Mouse (Mus musculus): Measurements from ENCODE around the gene Zdhhc7. TPM values are rescaled to one million over a fixed set of nuclear protein-coding genes. Genes with fewer than 3 reads are reported as not detected.

Zdhhc7 gene
- 32.1 and 35.3 TPM in 2 replicates for polyA plus RNA-seq (2015; fragmentation: Nextera tagmentation; extraction: Ambion mirVana)

DNA sequence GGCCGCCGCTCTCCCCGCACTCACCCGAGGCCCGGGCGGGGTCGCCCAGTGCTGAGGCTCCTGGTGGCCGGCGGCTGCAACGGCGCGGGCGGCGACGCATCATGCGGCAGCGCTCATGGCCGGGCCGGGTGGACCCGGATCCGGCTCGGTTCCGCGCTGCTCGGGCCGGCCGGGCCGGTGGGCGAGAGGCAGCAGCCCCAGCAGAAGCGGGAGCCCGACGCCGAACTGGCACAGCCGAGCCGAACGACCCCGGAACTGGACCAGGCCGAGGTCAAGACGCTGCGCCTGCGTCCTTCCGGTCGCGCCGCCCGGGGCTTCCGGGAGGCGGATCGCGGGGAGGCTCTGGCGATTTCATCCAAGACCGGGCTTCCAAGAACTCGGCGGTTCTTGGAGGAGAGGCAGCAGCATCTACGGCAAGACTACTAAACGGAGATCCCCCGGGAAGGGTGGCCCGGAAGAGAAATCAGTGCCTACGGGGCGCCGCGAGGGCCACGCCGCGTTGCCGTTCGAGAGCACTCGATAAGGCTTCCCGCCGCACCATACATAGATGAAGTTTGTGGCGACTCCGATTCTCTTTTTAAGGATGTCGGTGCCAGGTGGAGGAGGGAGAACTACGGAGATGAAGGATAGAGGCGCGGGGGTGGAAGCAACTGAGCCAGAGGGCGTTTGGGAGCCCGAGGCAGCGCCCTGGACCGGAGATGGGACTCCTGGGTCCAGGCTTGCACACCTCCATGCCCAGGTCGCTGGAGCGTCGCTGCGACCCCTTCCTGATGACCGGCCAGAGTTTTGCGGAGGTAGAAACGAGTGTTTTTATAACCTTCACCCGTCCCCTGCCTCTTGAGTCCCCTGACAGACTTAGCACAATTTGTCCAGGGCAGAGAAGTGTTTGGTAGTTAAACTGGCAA is at the start of gene Zdhhc7:
Gene Zdhhc7 (minus strand): TSS at position 415 of the 905 bp plus-strand sequence.
- WGBS: under 1% methylated on average over 88 of the region's 88 CpGs
- Histone ChIP-seq H3K27ac (peak within 1 kb of the TSS; percentile 92), H3K9ac (peak within 1 kb of the TSS; percentile 80), H3K4me1 (peaks cover 20% of the 10 kb centered on the region), H3K36me3 (0 out of 2 replicates have a peak, but pooled peaks cover 3% of the 10 kb centered on the region), H3K27me3 (replicated peaks) (no peaks in the 10 kb centered on the region), H3K4me3 (replicated peaks) (peak within 1 kb of the TSS; percentile 95), H3K4me2 (peak within 1 kb of the TSS; percentile 76), H3K9me3 (no peaks in the 10 kb centered on the region)
- ATAC-seq (ENCODE audit: insufficient read depth, low FRiP score, low read depth): peak; percentile 56

- no peak for ATAC-seq (ENCODE audit: insufficient read depth, low FRiP score, low read depth)
- no peaks in the 10 kb centered on the region for H3K9me3 ChIP-seq
- H3K4me3 ChIP-seq (replicated peaks): no peak overlapping the region
- 0 out of 2 replicates have a peak, but pooled peaks cover 6% of the 10 kb centered on the region for H3K4me1 ChIP-seq
- H3K27me3 ChIP-seq (replicated peaks): no peaks in the 10 kb centered on the region
- H3K9ac ChIP-seq: no peak overlapping the region
- WGBS: 45% methylated on average over 12 of the region's 12 CpGs
- H3K27ac ChIP-seq: no peak overlapping the region
- no peaks in the 10 kb centered on the region for H3K36me3 ChIP-seq
- no peak overlapping the region for H3K4me2 ChIP-seq
Measured at GRCm38 (mm10) chr8:120150028-120150427, 48.7 kb upstream of the Zdhhc7 start.

- Histone ChIP-seq H3K27me3 (replicated peaks) (no peaks in the 10 kb centered on the region), H3K27ac (no peak overlapping the region), H3K4me3 (replicated peaks) (no peak overlapping the region), H3K4me1 (no peaks in the 10 kb centered on the region), H3K36me3 (no peaks in the 10 kb centered on the region), H3K9me3 (no peaks in the 10 kb centered on the region), H3K4me2 (no peak overlapping the region), H3K9ac (no peak overlapping the region)
- no peak for ATAC-seq (ENCODE audit: insufficient read depth, low FRiP score, low read depth)
- WGBS: 80% methylated on average over 1 of the region's 1 CpGs
Measured at GRCm38 (mm10) chr8:120146051-120146450, 44.8 kb upstream of the Zdhhc7 start.

- ATAC-seq (ENCODE audit: insufficient read depth, low FRiP score, low read depth): no peak
- H3K9me3 ChIP-seq: no peaks in the 10 kb centered on the region
- 43% methylated on average over 12 of the region's 12 CpGs for WGBS
- no peaks in the 10 kb centered on the region for H3K36me3 ChIP-seq
- H3K27ac ChIP-seq: no peak overlapping the region
- no peak overlapping the region for H3K9ac ChIP-seq
- H3K4me1 ChIP-seq: no peaks in the 10 kb centered on the region
- no peaks in the 10 kb centered on the region for H3K27me3 ChIP-seq (replicated peaks)
- no peak overlapping the region for H3K4me3 ChIP-seq (replicated peaks)
- H3K4me2 ChIP-seq: no peak overlapping the region
Measured at GRCm38 (mm10) chr8:120144652-120145301, 43.5 kb upstream of the Zdhhc7 start.

GRCm38 (mm10) chr8:120143911-120144651 is 42.8 kb upstream of the Zdhhc7 start:
- H3K27me3 ChIP-seq (replicated peaks): no peaks in the 10 kb centered on the region
- H3K4me3 ChIP-seq (replicated peaks): no peak overlapping the region
- H3K36me3 ChIP-seq: no peaks in the 10 kb centered on the region
- H3K4me1 ChIP-seq: no peaks in the 10 kb centered on the region
- H3K4me2 ChIP-seq: no peak overlapping the region
- ATAC-seq (ENCODE audit: insufficient read depth, low FRiP score, low read depth): no peak
- H3K9me3 ChIP-seq: no peaks in the 10 kb centered on the region
- no peak overlapping the region for H3K9ac ChIP-seq
- no peak overlapping the region for H3K27ac ChIP-seq
- WGBS: 63% methylated on average over 15 of the region's 15 CpGs

GRCm38 (mm10) chr8:120140769-120141168 is 39.5 kb upstream of the Zdhhc7 start:
- 66% methylated on average over 3 of the region's 3 CpGs for WGBS
- 0 out of 2 replicates have a peak, but pooled peaks cover 2% of the 10 kb centered on the region for H3K27me3 ChIP-seq (replicated peaks)
- H3K4me3 ChIP-seq (replicated peaks): no peak overlapping the region
- no peak overlapping the region for H3K4me2 ChIP-seq
- no peak overlapping the region for H3K27ac ChIP-seq
- no peak for ATAC-seq (ENCODE audit: insufficient read depth, low FRiP score, low read depth)
- no peaks in the 10 kb centered on the region for H3K36me3 ChIP-seq
- no peak overlapping the region for H3K9ac ChIP-seq
- H3K9me3 ChIP-seq: no peaks in the 10 kb centered on the region
- H3K4me1 ChIP-seq: no peaks in the 10 kb centered on the region

DNA sequence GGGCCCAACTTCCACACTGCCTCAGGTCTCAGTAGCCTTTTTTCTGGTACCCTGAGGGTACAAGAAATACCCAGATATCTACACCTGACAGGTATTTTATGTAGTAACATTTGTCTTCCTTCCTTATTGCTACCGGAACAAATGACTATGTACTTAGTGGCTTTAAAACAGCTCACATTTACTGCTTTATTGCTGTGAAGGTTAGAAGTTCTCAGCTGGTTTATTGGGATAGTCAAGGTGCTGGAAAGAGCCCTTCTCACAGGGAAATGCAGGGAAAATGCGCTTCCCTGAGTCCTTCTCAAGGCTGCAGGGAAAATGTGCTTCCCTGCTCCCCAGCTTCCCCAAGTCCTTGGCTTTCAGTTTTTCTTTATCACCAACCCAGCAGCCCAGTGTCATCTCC is 37.7 kb upstream of the Zdhhc7 start:
- Histone ChIP-seq H3K27me3 (replicated peaks) (0 out of 2 replicates have a peak, but pooled peaks cover 2% of the 10 kb centered on the region), H3K36me3 (no peaks in the 10 kb centered on the region), H3K27ac (no peak overlapping the region), H3K4me3 (replicated peaks) (no peak overlapping the region), H3K9ac (no peak overlapping the region), H3K9me3 (no peaks in the 10 kb centered on the region), H3K4me1 (no peaks in the 10 kb centered on the region), H3K4me2 (no peak overlapping the region)
- 85% methylated on average over 2 of the region's 2 CpGs for WGBS
- no peak for ATAC-seq (ENCODE audit: insufficient read depth, low FRiP score, low read depth)

- 0 out of 2 replicates have a peak, but pooled peaks cover 2% of the 10 kb centered on the region for H3K27me3 ChIP-seq (replicated peaks)
- no peaks in the 10 kb centered on the region for H3K36me3 ChIP-seq
- ATAC-seq (ENCODE audit: insufficient read depth, low FRiP score, low read depth): no peak
- 65% methylated on average over 7 of the region's 7 CpGs for WGBS
- no peak overlapping the region for H3K4me3 ChIP-seq (replicated peaks)
- H3K4me2 ChIP-seq: no peak overlapping the region
- H3K27ac ChIP-seq: no peak overlapping the region
- H3K4me1 ChIP-seq: no peaks in the 10 kb centered on the region
- no peak overlapping the region for H3K9ac ChIP-seq
- no peaks in the 10 kb centered on the region for H3K9me3 ChIP-seq
Measured at GRCm38 (mm10) chr8:120136618-120137017, 35.3 kb upstream of the Zdhhc7 start.

GRCm38 (mm10) chr8:120135687-120136086 is 34.4 kb upstream of the Zdhhc7 start:
- no peak overlapping the region for H3K9ac ChIP-seq
- H3K27ac ChIP-seq: no peak overlapping the region
- no peak overlapping the region for H3K4me2 ChIP-seq
- no peaks in the 10 kb centered on the region for H3K4me1 ChIP-seq
- ATAC-seq (ENCODE audit: insufficient read depth, low FRiP score, low read depth): no peak
- H3K4me3 ChIP-seq (replicated peaks): no peak overlapping the region
- 86% methylated on average over 7 of the region's 7 CpGs for WGBS
- 0 out of 2 replicates have a peak, but pooled peaks cover 2% of the 10 kb centered on the region for H3K27me3 ChIP-seq (replicated peaks)
- H3K36me3 ChIP-seq: no peaks in the 10 kb centered on the region
- H3K9me3 ChIP-seq: no peaks in the 10 kb centered on the region

DNA sequence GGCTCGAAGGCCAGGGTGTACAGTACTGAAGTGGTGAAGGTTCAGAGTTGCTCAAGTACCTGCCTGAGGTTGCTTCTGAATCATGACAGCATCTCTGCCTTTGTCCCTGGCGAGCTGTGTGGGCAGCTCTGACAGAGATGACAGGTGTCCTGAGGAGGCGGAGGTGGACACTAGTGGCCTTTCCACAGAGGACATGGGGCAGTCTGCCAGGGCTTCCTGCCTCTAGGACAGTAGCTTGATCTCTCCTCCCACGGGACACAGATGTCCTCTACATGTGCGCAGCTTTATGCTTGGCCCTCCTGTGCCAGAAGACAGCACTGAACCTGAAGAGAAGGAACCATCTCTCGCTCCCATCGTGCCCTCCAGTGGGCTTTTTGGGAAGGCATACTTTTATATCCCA is 31.9 kb upstream of the Zdhhc7 start:
- Histone ChIP-seq H3K4me3 (replicated peaks) (no peak overlapping the region), H3K4me2 (no peak overlapping the region), H3K27me3 (replicated peaks) (0 out of 2 replicates have a peak, but pooled peaks cover 2% of the 10 kb centered on the region), H3K4me1 (no peaks in the 10 kb centered on the region), H3K9ac (no peak overlapping the region), H3K27ac (no peak overlapping the region), H3K36me3 (no peaks in the 10 kb centered on the region), H3K9me3 (no peaks in the 10 kb centered on the region)
- ATAC-seq (ENCODE audit: insufficient read depth, low FRiP score, low read depth): no peak
- 80% methylated on average over 7 of the region's 7 CpGs for WGBS

DNA sequence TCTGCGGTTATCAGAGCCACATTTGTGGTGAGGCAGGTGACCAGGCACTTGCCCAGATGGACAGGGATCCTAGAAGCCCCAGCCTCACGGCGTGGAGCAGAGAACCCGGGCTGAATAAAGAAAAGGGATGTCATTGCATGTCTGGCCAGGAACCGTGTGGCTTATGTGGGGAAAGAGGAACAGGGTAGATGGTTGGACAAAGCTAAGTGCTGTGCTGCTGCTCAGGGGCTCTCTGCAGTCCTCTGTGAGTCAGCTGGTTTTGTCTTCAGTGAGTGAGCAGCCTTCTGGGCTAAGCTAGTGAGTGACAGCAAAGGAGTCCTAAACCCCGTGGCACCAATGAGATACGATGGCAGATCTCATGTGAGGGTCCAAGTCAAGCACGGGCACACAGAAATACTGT is 29.9 kb upstream of the Zdhhc7 start:
- no peak overlapping the region for H3K9ac ChIP-seq
- peaks cover 12% of the 10 kb centered on the region; the same call in 1 of the 2 replicates for H3K4me1 ChIP-seq
- WGBS: 82% methylated on average over 8 of the region's 8 CpGs
- H3K4me3 ChIP-seq (replicated peaks): no peak overlapping the region
- no peak overlapping the region for H3K27ac ChIP-seq
- ATAC-seq (ENCODE audit: insufficient read depth, low FRiP score, low read depth): no peak
- H3K9me3 ChIP-seq: no peaks in the 10 kb centered on the region
- no peaks in the 10 kb centered on the region for H3K27me3 ChIP-seq (replicated peaks)
- no peaks in the 10 kb centered on the region for H3K36me3 ChIP-seq
- H3K4me2 ChIP-seq: no peak overlapping the region

Data from stomach, embryonic 15.5 days (tissue).